Mouse (Mus musculus) small intestine, adult 2 months (tissue): Measurements from ENCODE around the gene Dnase2a. TPM values are rescaled to one million over a fixed set of nuclear protein-coding genes. Genes with fewer than 3 reads are reported as not detected.

Source experiments
- H3K27ac ChIP-seq: fragments of 200-500 bp; 2 replicates; pipeline ENCODE4 v1.5.1; 2012; ENCODE audit warnings: low read depth, low read length, control low read depth, inconsistent platforms; ENCODE audit not compliant: insufficient read depth
- H3K27me3 ChIP-seq: fragments of 200-500 bp; 2 replicates; pipeline ENCODE4 v1.6.1; 2012; ENCODE audit warnings: mild to moderate bottlenecking, moderate library complexity, low read length, inconsistent platforms; ENCODE audit not compliant: control insufficient read depth, insufficient read depth
- H3K36me3 ChIP-seq: fragments of 200-500 bp; 2 replicates; pipeline ENCODE4 v1.6.1; 2012; ENCODE audit warnings: mild to moderate bottlenecking, low read length, control low read depth, inconsistent platforms; ENCODE audit not compliant: control insufficient read depth, insufficient read depth
- H3K4me1 ChIP-seq: fragments of 200-500 bp; 2 replicates; pipeline ENCODE4 v1.6.1; 2012; ENCODE audit warnings: low read length, inconsistent platforms, mixed read lengths; ENCODE audit not compliant: control insufficient read depth, insufficient read depth, insufficient read length
- H3K4me3 ChIP-seq: fragments of 200-500 bp; 2 replicates; pipeline ENCODE4 v1.5.1; 2012; ENCODE audit warnings: low read depth, mild to moderate bottlenecking, control low read depth, inconsistent platforms, low read length, moderate library complexity
- CTCF ChIP-seq: fragments of 200-500 bp; IDR thresholded peaks from 2 replicates; pipeline ENCODE4 v1.5.1; 2012; ENCODE audit warnings: low read depth, mild to moderate bottlenecking, control low read depth, inconsistent platforms, low read length, moderate library complexity, mixed read lengths; ENCODE audit not compliant: insufficient replicate concordance, insufficient read length; ENCODE audit errors: extremely low read depth
- POLR2A ChIP-seq: fragments of 200-500 bp; IDR thresholded peaks from 2 replicates; pipeline ENCODE4 v1.6.1; 2012; ENCODE audit warnings: low read depth, mild to moderate bottlenecking, control low read depth, inconsistent platforms, low read length, moderate library complexity
- WGBS: fragments of 180-500 bp; shearing (Covaris S2); methylation state at CpG from one replicate; pipeline ENCODE4 v1.1.7; 2018; 5-methylcytosine and 5-hydroxymethylcytosine counted together
- polyA plus RNA-seq: library from polyadenylated mRNA; depleted of rRNA; stranded (reverse); fragments of >200 nt; gene quantifications from 2 replicates; pipeline ENCODE4 v1.2.3, GENCODE M21; 2012

Gene Dnase2a
- polyA plus RNA-seq, 1 experiment = 5.9 TPM

DNA sequence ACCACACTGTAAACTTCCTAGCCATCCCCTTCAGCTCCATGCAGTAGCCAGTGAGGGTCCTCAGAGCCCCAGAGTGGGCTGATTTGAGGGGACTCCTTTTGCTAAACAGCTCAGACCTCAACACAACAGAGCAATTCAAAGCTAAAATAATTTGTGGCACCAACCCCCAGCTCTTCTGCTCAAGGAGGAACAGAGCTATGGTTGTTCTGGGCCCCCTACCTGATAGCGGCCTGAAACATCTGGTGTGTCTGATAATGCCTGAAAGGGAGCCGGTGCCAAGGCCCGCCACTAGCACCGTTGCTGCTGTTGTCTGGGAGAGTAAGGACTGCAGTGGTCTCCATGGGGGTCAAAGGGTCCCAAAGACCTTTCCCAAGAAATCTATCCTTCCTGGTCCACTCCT is 7.3 kb upstream of the Dnase2a start:
- WGBS = 62% methylated on average over 4 of the region's 4 CpGs
- Histone ChIP-seq H3K27ac (no peak overlapping the region), H3K4me1 (peaks cover 4% of the 10 kb centered on the region; the same call in 1 of the 2 replicates), H3K27me3 (no peaks in the 10 kb centered on the region), H3K4me3 (no peak overlapping the region), H3K36me3 (no peaks in the 10 kb centered on the region)
- TF ChIP-seq POLR2A = no peak
- TF ChIP-seq CTCF = no peak

DNA sequence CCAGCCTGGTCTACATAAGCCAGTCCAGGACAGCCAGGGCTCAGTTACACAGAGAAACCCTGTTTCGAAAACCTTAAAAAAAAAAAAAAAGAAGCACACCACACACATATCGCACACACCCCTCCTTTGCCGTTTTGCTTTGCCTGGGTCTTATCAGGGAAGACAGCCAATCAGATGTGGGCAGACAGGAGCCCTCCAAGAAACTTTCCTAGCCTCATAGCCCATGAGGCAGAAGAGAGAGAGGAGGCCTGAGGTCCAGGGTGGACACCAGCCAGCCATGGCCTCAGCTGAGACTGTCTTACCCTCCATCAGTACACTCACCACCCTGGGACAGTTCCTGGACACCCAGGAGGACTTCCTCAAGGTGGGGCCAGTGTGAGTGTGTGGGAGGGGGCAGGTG is 6.6 kb upstream of the Dnase2a start, which contains the start of gene Klf1:
Gene Klf1 (plus strand): TSS at position 177 of the 400 bp plus-strand sequence.
- H3K27ac ChIP-seq = no peak within 1 kb of the TSS
- WGBS = 73% methylated on average over 3 of the region's 3 CpGs
- H3K4me3 ChIP-seq = peak within 1 kb of the TSS; percentile 79
- no peak for TF ChIP-seq POLR2A
- TF ChIP-seq CTCF = no peak
- no peaks in the 10 kb centered on the region for H3K36me3 ChIP-seq
- H3K4me1 ChIP-seq = peaks cover 4% of the 10 kb centered on the region; the same call in 1 of the 2 replicates
- H3K27me3 ChIP-seq = no peaks in the 10 kb centered on the region

DNA sequence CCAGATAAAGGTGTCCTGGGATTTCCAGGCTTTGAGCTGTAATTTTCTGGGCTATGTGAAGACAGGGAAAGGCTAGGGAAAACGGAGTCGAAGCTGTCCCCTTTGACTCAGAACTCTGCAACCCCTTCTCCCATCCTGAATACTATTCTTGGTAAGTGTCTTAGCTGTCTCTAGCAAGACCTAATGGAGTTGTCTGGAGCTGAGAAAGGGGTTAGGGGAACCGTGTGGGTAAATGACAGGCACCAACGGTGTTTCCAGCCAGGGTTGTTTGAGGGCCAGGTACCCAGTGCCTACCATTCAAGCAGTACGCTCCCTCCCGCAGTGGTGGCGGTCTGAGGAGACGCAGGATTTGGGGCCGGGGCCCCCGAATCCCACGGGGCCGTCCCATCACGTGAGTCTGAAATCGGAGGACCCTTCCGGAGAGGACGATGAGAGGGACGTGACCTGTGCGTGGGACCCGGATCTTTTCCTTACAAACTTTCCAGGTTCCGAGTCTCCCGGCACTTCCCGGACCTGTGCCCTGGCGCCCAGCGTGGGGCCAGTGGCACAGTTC is 5.9 kb upstream of the Dnase2a start:
- Histone ChIP-seq H3K4me3 (peak overlapping the region; percentile 79), H3K4me1 (peaks cover 4% of the 10 kb centered on the region; the same call in 1 of the 2 replicates), H3K27me3 (no peaks in the 10 kb centered on the region), H3K27ac (no peak overlapping the region), H3K36me3 (no peaks in the 10 kb centered on the region)
- TF ChIP-seq CTCF = no peak
- TF ChIP-seq POLR2A = no peak
- 6% methylated on average over 24 of the region's 24 CpGs for WGBS

DNA sequence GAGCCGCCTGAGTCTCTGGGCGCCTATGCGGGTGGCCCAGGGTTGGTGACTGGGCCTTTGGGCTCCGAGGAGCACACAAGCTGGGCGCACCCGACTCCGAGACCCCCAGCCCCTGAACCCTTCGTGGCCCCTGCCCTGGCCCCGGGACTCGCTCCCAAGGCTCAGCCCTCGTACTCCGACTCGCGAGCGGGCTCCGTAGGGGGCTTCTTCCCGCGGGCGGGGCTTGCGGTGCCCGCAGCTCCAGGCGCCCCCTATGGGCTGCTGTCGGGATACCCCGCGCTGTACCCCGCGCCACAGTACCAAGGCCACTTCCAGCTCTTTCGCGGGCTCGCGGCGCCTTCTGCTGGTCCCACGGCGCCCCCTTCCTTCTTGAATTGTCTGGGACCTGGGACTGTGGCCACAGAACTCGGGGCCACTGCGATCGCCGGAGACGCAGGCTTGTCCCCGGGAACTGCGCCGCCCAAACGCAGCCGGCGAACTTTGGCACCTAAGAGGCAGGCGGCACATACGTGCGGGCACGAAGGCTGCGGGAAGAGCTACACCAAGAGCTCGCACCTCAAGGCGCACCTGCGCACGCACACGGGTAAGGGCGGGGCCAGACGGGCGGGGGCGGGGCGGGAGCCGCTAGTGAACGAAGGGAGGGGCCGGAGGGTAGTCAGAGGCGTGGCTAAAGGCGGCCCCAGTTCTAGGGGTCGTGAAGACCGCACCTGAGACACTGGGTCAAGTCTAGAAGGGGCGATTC is 5.3 kb upstream of the Dnase2a start:
- H3K4me3 ChIP-seq = peak overlapping the region; percentile 79
- under 1% methylated on average over 68 of the region's 68 CpGs for WGBS
- TF ChIP-seq POLR2A (peak; percentile 45; the same call in 1 of the 2 replicates), CTCF (peak; percentile 85)
- peak overlapping the region; percentile 75 for H3K27ac ChIP-seq
- peaks cover 4% of the 10 kb centered on the region; the same call in 1 of the 2 replicates for H3K4me1 ChIP-seq
- no peaks in the 10 kb centered on the region for H3K27me3 ChIP-seq
- no peaks in the 10 kb centered on the region for H3K36me3 ChIP-seq

DNA sequence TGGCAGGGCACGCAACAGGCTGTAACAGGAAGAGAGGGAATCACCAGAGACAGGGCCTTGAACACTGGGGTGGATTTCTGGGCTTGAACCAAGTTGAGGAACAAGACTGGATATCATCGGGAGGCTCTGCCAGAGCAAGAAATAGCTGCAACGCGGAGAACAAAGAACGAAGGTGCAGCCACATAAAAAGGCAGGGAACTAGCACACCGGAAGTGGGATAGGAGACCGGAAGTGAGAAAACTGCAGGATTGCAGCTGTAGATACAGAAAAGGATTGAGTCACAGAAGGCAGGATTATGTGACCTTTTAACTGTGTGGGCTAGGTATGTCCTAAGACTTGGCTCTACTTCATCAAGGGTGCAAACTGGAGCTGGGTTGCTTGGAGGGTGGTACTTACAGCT is 4.0 kb upstream of the Dnase2a start:
- WGBS = 83% methylated on average over 7 of the region's 7 CpGs
- TF ChIP-seq CTCF (no peak), POLR2A (no peak)

DNA sequence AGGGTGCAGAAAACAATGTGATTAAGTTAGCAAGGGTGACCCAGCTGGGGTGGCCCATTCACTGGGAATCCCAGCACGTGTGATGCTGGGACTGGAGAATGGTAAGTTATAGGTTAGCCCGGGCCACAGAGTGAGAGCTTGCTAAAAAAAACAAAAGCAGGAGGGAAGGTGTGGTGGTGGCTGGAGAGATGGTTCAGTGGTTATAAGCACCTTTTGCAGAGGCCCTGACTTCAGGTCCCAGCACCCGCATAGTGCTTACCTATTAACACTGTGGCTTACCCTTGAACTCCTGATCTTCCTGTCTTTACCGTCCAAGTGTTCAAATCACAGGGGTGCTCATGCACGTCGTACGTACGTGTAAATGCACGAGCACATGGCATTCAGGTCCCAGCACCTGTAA is 1.3 kb upstream of the Dnase2a start:
- no peak overlapping the region for H3K27ac ChIP-seq
- 94% methylated on average over 9 of the region's 9 CpGs for WGBS
- no peaks in the 10 kb centered on the region; the same call in 1 of the 2 replicates for H3K27me3 ChIP-seq
- H3K4me1 ChIP-seq = peaks cover 7% of the 10 kb centered on the region
- no peaks in the 10 kb centered on the region for H3K36me3 ChIP-seq
- no peak for TF ChIP-seq POLR2A
- TF ChIP-seq CTCF = no peak
- H3K4me3 ChIP-seq = no peak overlapping the region

More for the DNA sequence above, 4.0 kb upstream of the Dnase2a start:
- no peaks in the 10 kb centered on the region for H3K36me3 ChIP-seq
- no peak overlapping the region for H3K4me3 ChIP-seq
- H3K27ac ChIP-seq = no peak overlapping the region
- peaks cover 7% of the 10 kb centered on the region for H3K4me1 ChIP-seq
- H3K27me3 ChIP-seq = no peaks in the 10 kb centered on the region

DNA sequence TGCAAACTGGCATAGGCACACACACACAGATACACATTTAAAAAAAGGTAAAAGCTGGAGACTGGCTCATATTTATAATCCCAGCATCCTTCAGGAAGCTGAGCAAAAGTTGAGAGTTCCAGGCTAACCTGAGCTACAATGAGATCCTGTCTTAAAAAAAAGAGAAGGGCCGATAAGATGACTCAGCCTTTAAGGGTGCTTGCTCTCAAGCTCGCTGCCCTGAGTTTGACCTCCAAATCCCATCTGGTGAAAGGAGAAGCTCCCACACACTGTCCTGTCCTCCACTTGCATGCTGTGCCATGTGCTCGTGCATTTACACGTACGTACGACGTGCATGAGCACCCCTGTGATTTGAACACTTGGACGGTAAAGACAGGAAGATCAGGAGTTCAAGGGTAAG is 867 bp upstream of the Dnase2a start:
- Histone ChIP-seq H3K4me1 (peaks cover 7% of the 10 kb centered on the region), H3K27ac (no peak overlapping the region), H3K4me3 (no peak overlapping the region), H3K27me3 (no peaks in the 10 kb centered on the region; the same call in 1 of the 2 replicates), H3K36me3 (no peaks in the 10 kb centered on the region)
- TF ChIP-seq POLR2A = no peak
- WGBS = 74% methylated on average over 8 of the region's 8 CpGs
